Mouse (Mus musculus): ENCODE results near the gene Cyp2c23. TPM values are rescaled to one million over a fixed set of nuclear protein-coding genes. Genes with fewer than 3 reads are reported as not detected.
A peak's percentile ranks its signal among the peaks of the same experiment; 100 is the strongest.

The Cyp2c23 gene
- total RNA-seq, 2 experiments from 2014 or later = not detected

GRCm38 (mm10) chr19:43976661-43977060 lies 52.3 kb downstream of the Cyp2c23 start:
- DNase-seq = no peak
- intact Hi-C loops (cut with DNase I) = no loop called here

GRCm38 (mm10) chr19:43974221-43974620 lies 54.8 kb downstream of the Cyp2c23 start:
- no peak for DNase-seq
- intact Hi-C loops (cut with DNase I) = no loop called here

- no peak for DNase-seq
- intact Hi-C loops (cut with DNase I) = no loop called here
Observed at GRCm38 (mm10) chr19:43973711-43974110, 55.3 kb downstream of the Cyp2c23 start.

GRCm38 (mm10) chr19:43972129-43972528 lies 56.9 kb downstream of the Cyp2c23 start:
- no peak for DNase-seq
- intact Hi-C loops (cut with DNase I) = no loop called here

- DNase-seq = no peak
- intact Hi-C loops (cut with DNase I) = loop anchor here (10.0 kb wide), 1 partner anchor 134 kb away; no protein-coding TSS in a partner anchor
Observed at GRCm38 (mm10) chr19:43968436-43969026, 60.5 kb downstream of the Cyp2c23 start.

- intact Hi-C loops (cut with DNase I) = loop anchor here (10.0 kb wide), 1 partner anchor 132 kb away; no protein-coding TSS in a partner anchor
- no peak for DNase-seq
Observed at GRCm38 (mm10) chr19:43966481-43966880, 62.5 kb downstream of the Cyp2c23 start.

- intact Hi-C loops (cut with DNase I) = loop anchor here (10.0 kb wide), 1 partner anchor 131 kb away; no protein-coding TSS in a partner anchor
- DNase-seq = no peak
Observed at GRCm38 (mm10) chr19:43965496-43966085, 63.4 kb downstream of the Cyp2c23 start.

- intact Hi-C loops (cut with DNase I) = loop anchor here (10.0 kb wide), 1 partner anchor 128 kb away; no protein-coding TSS in a partner anchor
Observed at GRCm38 (mm10) chr19:43962795-43963194, 66.2 kb downstream of the Cyp2c23 start.

GRCm38 (mm10) chr19:43961185-43961584 lies 67.8 kb downstream of the Cyp2c23 start:
- intact Hi-C loops (cut with DNase I) = loop anchor here (10.0 kb wide), 1 partner anchor 126 kb away; no protein-coding TSS in a partner anchor
- DNase-seq = no peak

More at GRCm38 (mm10) chr19:43962795-43963194, 66.2 kb downstream of the Cyp2c23 start:
- DNase-seq = no peak

- no peak for DNase-seq
- intact Hi-C loops (cut with DNase I) = loop anchor here (10.0 kb wide), 1 partner anchor 125 kb away; no protein-coding TSS in a partner anchor
Observed at GRCm38 (mm10) chr19:43960014-43960413, 69.0 kb downstream of the Cyp2c23 start.

- intact Hi-C loops (cut with DNase I) = no loop called here
- peak; percentile 70 for DNase-seq
Observed at GRCm38 (mm10) chr19:43959162-43959561, 69.8 kb downstream of the Cyp2c23 start.

GRCm38 (mm10) chr19:43957881-43958280 lies 71.1 kb downstream of the Cyp2c23 start:
- intact Hi-C loops (cut with DNase I) = no loop called here
- no peak for DNase-seq

GRCm38 (mm10) chr19:43957402-43957801 lies 71.6 kb downstream of the Cyp2c23 start:
- DNase-seq = no peak
- intact Hi-C loops (cut with DNase I) = no loop called here

GRCm38 (mm10) chr19:43955266-43955665 lies 73.7 kb downstream of the Cyp2c23 start:
- intact Hi-C loops (cut with DNase I) = no loop called here
- DNase-seq = no peak

Other genes with a start within 250 kb of the Cyp2c23 start
- under 1 TPM; 0.26 to 0.28 TPM for gene Abcc2, start 247.0 kb downstream of the Cyp2c23 start, total RNA-seq (2021)
- 10 to 100 TPM; 11.3 to 11.4 TPM for gene Dnmbp, start 89.0 kb downstream of the Cyp2c23 start, total RNA-seq (2021)
- under 1 TPM in 1 of 2 experiments, not detected in 1; 0.18 TPM for gene Cpn1, start 42.7 kb downstream of the Cyp2c23 start, total RNA-seq (2021)
- gene Erlin1, start 40.6 kb upstream of the Cyp2c23 start, total RNA-seq (2021) = 10 to 100 TPM; 23.4 to 26.1 TPM
- gene Chuk, start 78.3 kb upstream of the Cyp2c23 start, total RNA-seq (2021) = 10 to 100 TPM; 61.4 to 64.7 TPM
- gene Cwf19l1, start 106.7 kb upstream of the Cyp2c23 start, total RNA-seq (2021) = 10 to 100 TPM; 21.7 to 24.4 TPM
- gene Bloc1s2, start 117.2 kb upstream of the Cyp2c23 start, total RNA-seq (2021) = 10 to 100 TPM; 87.2 to 92.2 TPM
- gene Pkd2l1, start 163.2 kb upstream of the Cyp2c23 start, total RNA-seq (2021) = not detected
- 1 to 10 TPM; 1.2 to 1.9 TPM for gene Scd3, start 174.1 kb upstream of the Cyp2c23 start, total RNA-seq (2021)